Mouse (Mus musculus): Measurements from ENCODE around the gene Ddx56.

- no peak for TF ChIP-seq CTCF (IDR thresholded peaks at IDR 0.05; ENCODE audit: control insufficient read depth, insufficient read depth, low read length)
- no peak for TF ChIP-seq POLR2A (IDR thresholded peaks at IDR 0.05; ENCODE audit: borderline replicate concordance, control insufficient read depth, low read depth, low read length)
Measured at GRCm38 (mm10) chr11:6252248-6252647, 15.3 kb downstream of the Ddx56 start.

Measured in bone marrow, adult 2 months (tissue).